Mouse (Mus musculus) lung, adult 2 months (tissue): ENCODE data around the gene Vps41. TPM values are rescaled to one million over a fixed set of nuclear protein-coding genes. Genes with fewer than 3 reads are reported as not detected.

ENCODE experiments used
- DNase-seq: peaks from one replicate; pipeline ENCODE4 v3.0.0; 2022
- H3K4me1 ChIP-seq: fragments of 200-500 bp; 2 replicates; pipeline ENCODE4 v1.6.1; 2011; ENCODE audit warnings: low read length; ENCODE audit not compliant: control insufficient read depth, insufficient read depth
- H3K4me3 ChIP-seq: fragments of 200-500 bp; replicated peaks from 2 replicates; pipeline ENCODE3; 2011; ENCODE audit warnings: low read depth, mild to moderate bottlenecking, control low read depth, low read length; ENCODE audit errors: extremely low read depth
- CTCF ChIP-seq: fragments of 200-500 bp; IDR thresholded peaks from 2 replicates; pipeline ENCODE4 v1.5.1; 2011; ENCODE audit warnings: mild to moderate bottlenecking, low read length, control low read depth; ENCODE audit not compliant: insufficient read depth
- POLR2A ChIP-seq: fragments of 200-500 bp; IDR thresholded peaks from 2 replicates; pipeline ENCODE4 v1.6.1; 2011; ENCODE audit warnings: low read depth, mild to moderate bottlenecking, control low read depth, low read length, borderline replicate concordance; ENCODE audit errors: extremely low read depth
- WGBS: fragments of 180-500 bp; shearing (Covaris S2); methylation state at CpG from one replicate; pipeline ENCODE4 v1.1.7; 2018; 5-methylcytosine and 5-hydroxymethylcytosine counted together
- polyA plus RNA-seq: library from polyadenylated mRNA; depleted of rRNA; stranded (reverse); fragments of >200 nt; gene quantifications from 2 replicates; pipeline ENCODE4 v1.2.3, GENCODE M21; 2012; rRNA removed

Gene Vps41
- 10.7 and 16.1 TPM in 2 replicates for polyA plus RNA-seq

DNA sequence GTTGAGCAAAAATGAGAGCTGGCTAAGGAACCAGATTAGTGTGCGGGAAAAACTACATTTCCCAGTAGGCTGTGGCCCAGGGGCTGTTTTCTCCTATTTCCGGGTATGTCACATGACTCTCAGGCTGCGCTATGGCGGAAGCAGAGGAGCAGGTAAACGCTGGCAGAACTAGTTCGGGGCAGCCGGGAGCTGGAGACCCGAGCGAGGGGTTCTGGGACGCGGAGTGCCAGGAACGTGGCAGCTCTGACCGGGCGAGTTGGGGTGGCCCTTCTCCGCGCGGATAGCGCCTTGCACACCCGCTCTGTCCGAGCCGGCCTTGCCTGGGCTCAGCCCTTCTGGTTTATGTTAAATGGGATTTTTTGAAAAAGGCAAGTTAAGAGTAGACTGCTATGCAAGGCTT is at the start of gene Vps41:
Gene Vps41, plus strand, starts transcription at position 102 of the 400 bp plus-strand sequence.
- peak; percentile 69 for DNase-seq
- no peak for TF ChIP-seq CTCF
- TF ChIP-seq POLR2A = peak; percentile 54; the same call in 1 of the 2 replicates
- under 1% methylated on average over 21 of the region's 21 CpGs for WGBS
- H3K4me1 ChIP-seq = peaks cover 3% of the 10 kb centered on the region
- peak within 1 kb of the TSS; percentile 99 for H3K4me3 ChIP-seq

DNA sequence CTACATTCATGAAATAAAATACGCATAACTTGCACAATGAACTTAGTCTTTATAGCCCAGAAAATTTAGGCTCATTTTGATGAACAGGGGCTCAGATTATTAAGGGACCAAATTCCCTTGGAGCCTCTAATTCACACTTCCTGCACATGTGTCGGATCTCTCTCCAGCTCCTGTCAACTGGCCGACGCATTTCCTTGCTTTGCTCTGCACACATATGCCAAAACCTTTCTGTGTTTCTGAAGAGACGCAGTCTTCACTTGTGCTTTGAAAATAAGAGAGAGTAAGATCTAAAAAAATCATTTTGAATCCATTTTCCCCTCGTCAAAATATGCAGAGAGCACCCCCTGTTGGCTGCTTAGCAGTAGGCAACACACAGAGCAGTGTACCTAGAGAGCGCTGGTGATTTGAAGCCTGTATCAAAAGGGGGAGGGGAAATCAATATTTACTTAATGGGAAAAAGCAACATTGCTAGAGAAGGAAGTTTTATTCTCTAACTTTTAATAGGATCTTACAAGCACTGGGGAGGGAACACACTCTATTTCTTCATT is 18.5 kb upstream of the Vps41 start:
- H3K4me3 ChIP-seq = no peak overlapping the region
- 0 out of 2 replicates have a peak, but pooled peaks have one; percentile 24 for TF ChIP-seq CTCF
- no peak for TF ChIP-seq POLR2A
- 40% methylated on average over 7 of the region's 7 CpGs for WGBS
- DNase-seq = no peak
- no peaks in the 10 kb centered on the region for H3K4me1 ChIP-seq

GRCm38 (mm10) chr13:18711685-18712084 is 5.4 kb upstream of the Vps41 start:
- TF ChIP-seq POLR2A = no peak
- no peak for TF ChIP-seq CTCF
- Histone ChIP-seq H3K4me1 (no peaks in the 10 kb centered on the region), H3K4me3 (no peak overlapping the region)
- no peak for DNase-seq
- WGBS = 86% methylated on average over 1 of the region's 1 CpGs

- Histone ChIP-seq H3K4me3 (peak overlapping the region; percentile 99), H3K4me1 (peaks cover 3% of the 10 kb centered on the region)
- DNase-seq = no peak
- TF ChIP-seq CTCF (no peak), POLR2A (no peak)
- 39% methylated on average over 5 of the region's 5 CpGs for WGBS
These were observed 379 bp upstream of the Vps41 start for GRCm38 (mm10) chr13:18716707-18717106.

DNA sequence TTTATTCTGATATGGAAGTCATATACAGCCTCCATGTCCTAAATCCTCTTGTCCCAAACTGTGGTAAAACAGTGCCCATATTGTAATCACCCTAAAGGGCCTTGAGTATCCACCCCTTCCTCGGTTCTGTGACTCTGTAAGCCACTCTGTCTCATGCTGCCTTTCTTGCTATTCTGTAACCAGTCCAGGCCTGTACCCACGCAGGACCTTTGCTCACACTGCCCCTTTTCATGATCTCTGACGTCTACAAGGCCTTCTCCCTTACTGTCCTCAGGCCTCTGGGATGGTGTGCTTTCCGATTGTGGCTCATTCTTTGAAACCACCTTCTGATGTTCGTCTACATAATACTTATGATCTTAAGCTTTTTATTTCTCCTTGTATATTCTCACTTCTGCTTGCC is 1.4 kb downstream of the Vps41 start:
- Histone ChIP-seq H3K4me1 (peaks cover 3% of the 10 kb centered on the region), H3K4me3 (no peak overlapping the region)
- no peak for TF ChIP-seq CTCF
- TF ChIP-seq POLR2A = no peak
- WGBS = 76% methylated on average over 5 of the region's 5 CpGs
- no peak for DNase-seq

DNA sequence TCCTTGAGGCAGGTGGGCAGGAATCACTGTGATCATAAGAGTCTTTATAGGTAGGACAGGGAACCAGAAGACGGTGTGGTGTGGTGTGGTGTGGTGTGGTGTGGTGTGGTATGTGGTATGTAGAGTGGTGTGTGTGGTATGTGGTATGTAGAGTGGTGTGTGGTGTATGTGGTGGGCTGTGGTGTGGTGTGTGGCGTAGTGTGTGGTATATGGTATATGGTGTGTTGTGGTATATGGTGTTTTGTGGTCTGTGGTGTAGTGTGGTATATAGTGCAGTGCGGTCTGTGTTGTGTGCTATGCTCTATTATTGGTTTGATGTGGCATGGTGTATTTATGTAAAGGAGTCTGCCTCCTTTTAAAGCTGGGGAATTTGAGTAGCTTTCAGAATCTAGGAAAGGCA is 13.6 kb downstream of the Vps41 start:
- no peaks in the 10 kb centered on the region for H3K4me1 ChIP-seq
- no peak for DNase-seq
- H3K4me3 ChIP-seq = no peak overlapping the region
- WGBS = 93% methylated on average over 3 of the region's 3 CpGs
- TF ChIP-seq POLR2A (no peak), CTCF (no peak)

- no peak overlapping the region for H3K4me3 ChIP-seq
- 62% methylated on average over 1 of the region's 1 CpGs for WGBS
- no peaks in the 10 kb centered on the region for H3K4me1 ChIP-seq
- DNase-seq = no peak
- TF ChIP-seq CTCF (no peak), POLR2A (no peak)
These were observed 19.5 kb downstream of the Vps41 start for GRCm38 (mm10) chr13:18736590-18736989.

DNA sequence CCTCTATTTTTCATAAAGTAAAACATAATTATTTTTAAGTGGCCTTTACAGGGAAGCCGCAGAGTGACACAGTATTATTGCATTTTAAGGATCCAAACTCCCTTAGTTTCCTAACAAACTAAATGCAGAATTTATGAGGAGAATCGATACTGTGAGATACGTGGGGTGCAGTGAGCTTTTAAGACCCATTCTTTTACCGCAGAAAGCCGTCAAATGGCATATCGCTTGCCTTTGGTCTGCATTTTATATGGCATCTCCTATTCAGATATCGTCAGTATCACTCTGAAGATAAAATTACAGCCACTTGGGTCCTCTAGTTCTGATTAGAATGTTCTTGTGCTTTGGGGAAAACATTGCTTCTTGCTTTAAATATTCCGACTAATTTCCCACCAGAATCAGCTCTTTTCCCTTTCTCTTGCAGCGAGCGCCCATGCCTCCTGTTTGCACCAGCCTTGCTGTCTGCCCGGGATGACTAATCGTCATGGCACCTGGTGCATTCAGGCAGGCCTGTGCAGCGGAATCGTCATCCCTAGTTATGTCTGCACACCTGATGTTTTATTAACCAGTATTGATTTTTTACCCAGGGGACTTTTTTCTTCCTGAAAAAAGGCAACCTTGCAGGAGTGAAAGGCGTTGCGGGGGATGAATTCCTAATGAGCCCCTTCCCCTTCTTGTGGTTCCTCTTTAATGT is 26.6 kb downstream of the Vps41 start:
- H3K4me3 ChIP-seq = no peak overlapping the region
- TF ChIP-seq POLR2A (no peak), CTCF (no peak)
- WGBS = 89% methylated on average over 16 of the region's 16 CpGs
- DNase-seq = no peak
- no peaks in the 10 kb centered on the region for H3K4me1 ChIP-seq

GRCm38 (mm10) chr13:18744266-18744652 is 27.2 kb downstream of the Vps41 start:
- no peaks in the 10 kb centered on the region for H3K4me1 ChIP-seq
- WGBS = 89% methylated on average over 4 of the region's 4 CpGs
- no peak for TF ChIP-seq POLR2A
- TF ChIP-seq CTCF = no peak
- no peak for DNase-seq
- no peak overlapping the region for H3K4me3 ChIP-seq

- 82% methylated on average over 3 of the region's 3 CpGs for WGBS
- no peak for DNase-seq
- 0 out of 2 replicates have a peak, but pooled peaks have one; percentile 18 for TF ChIP-seq CTCF
- TF ChIP-seq POLR2A = no peak
- H3K4me1 ChIP-seq = no peaks in the 10 kb centered on the region
- no peak overlapping the region for H3K4me3 ChIP-seq
These were observed 40.9 kb downstream of the Vps41 start for GRCm38 (mm10) chr13:18757958-18758357.
